Mouse (Mus musculus) embryonic stem cell, embryonic (primary cell): ENCODE measurements around the gene Rrp12.

Experiments
- CTCF ChIA-PET, 4 experiments: fragments of 300-600 bp in 2 of 4; fragments of 350-600 bp in 2 of 4; sonication (Branson Sonifier 250); formaldehyde crosslinking; loops; one replicate each; lab custom pipeline; 2022; ENCODE audit warnings: inconsistent platforms in 2 of 4; lab: Charles Lee
- POLR2A ChIA-PET, 4 experiments: fragments of 300-600 bp in 2 of 4; fragments of 350-600 bp in 2 of 4; sonication (Branson Sonifier 250); formaldehyde crosslinking; loops; one replicate each; lab custom pipeline; 2022; ENCODE audit warnings: antibody characterized with exemption in 4 of 4, inconsistent platforms in 1 of 4; lab: Charles Lee

The Rrp12 gene

GRCm38 (mm10) chr19:41846366-41847090 is 49.4 kb downstream of the Rrp12 start:
- POLR2A ChIA-PET, result interaction anchor here in 3 of 4 experiments (0.5 to 2.5 kb wide), 11 partner anchors 11 to 432 kb away, joined by 3 to 14 read pairs (median 5); partner anchors contain the start of genes Ankrd2 (in 1 of the 3), Frat1 (in 1 of the 3) and Pi4k2a (in 1 of the 3)
- CTCF ChIA-PET, result interaction anchor here in 3 of 4 experiments (0.5 to 1.4 kb wide), 5 partner anchors 9 to 581 kb away, joined by 3 to 16 read pairs (median 4); no protein-coding TSS in a partner anchor

- POLR2A ChIA-PET, result interaction anchor here in 2 of 4 experiments (0.6 to 1.7 kb wide), 3 partner anchors 13 to 816 kb away, joined by 3 read pairs; no protein-coding TSS in a partner anchor
- CTCF ChIA-PET, result interaction anchor here in 1 of 4 experiments (0.6 kb wide), 1 partner anchor 89 kb away, joined by 3 read pairs; no protein-coding TSS in a partner anchor
Measured at GRCm38 (mm10) chr19:41844345-41844744, 51.6 kb downstream of the Rrp12 start.

DNA sequence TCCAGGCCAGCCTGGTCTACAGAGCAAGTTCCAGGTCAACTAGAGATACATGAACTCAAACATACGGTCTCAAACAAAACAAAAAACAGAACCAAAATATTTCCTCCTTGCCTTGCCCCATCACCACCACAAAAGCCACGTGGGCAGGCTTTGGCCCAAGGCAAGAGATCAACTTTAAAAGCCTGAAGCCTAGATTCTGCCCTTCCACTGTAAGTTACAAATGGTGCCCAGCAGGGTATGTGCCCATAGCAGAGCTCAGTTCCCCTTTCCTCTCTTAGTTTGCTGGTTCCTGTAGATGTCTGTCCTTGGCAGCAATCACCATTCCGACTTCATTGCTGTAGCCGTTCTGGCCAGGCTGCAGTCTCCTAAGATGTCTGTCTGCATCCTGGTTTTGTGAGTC is 53.3 kb downstream of the Rrp12 start:
- CTCF ChIA-PET, result no interaction called here
- POLR2A ChIA-PET, result interaction anchor here in 3 of 4 experiments (0.9 to 1.7 kb wide), 3 partner anchors 9 to 14 kb away, joined by 3 to 7 read pairs (median 5); no protein-coding TSS in a partner anchor

DNA sequence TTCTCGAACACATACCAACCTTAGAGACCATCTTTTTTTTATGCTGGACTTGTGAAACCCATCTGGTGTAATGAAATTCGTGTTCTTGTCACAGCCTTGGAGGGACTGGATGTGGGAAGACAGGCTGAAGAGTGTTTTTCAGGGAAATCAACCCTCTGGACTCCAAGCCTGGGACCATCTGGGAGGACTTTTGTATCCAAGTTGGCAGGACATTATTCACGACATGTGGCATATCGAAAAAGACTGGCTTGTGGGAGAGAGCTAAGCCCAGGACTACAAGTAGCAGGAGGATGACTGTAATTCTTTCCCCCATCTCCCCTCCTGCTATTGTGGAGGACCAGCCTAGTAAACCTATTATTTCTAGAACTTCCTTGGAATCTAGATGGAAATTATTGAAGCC is 53.8 kb downstream of the Rrp12 start:
- ChIA-PET POLR2A (interaction anchor here in 2 of 4 experiments (0.9 to 1.4 kb wide), 2 partner anchors 9 kb away, joined by 5 to 7 read pairs; no protein-coding TSS in a partner anchor), CTCF (no interaction called here)

GRCm38 (mm10) chr19:41841105-41841750 is 54.7 kb downstream of the Rrp12 start:
- POLR2A ChIA-PET, result no interaction called here
- CTCF ChIA-PET, result no interaction called here

DNA sequence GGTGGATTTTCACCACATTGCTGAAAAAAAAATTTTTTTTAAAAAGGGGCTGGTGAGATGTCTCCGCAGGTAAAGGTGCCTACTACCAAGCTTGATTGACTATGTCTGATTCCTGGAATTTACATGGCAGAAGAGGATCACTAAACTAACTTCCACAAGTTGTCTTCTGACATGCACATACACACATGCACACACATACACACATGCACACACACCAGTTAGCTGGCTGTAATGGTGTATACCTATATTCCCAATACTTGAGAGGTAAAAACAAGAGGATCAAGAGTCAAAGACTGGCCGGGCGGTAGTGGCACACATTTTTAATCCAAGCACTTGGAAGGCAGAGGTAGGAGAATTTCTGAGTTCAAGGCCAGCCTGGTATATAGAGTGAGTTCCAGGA is 56.3 kb downstream of the Rrp12 start:
- CTCF ChIA-PET, result interaction anchor here in 1 of 4 experiments (1.2 kb wide), 1 partner anchor 9 kb away, joined by 3 read pairs; no protein-coding TSS in a partner anchor
- POLR2A ChIA-PET, result interaction anchor here in 2 of 4 experiments (0.6 to 1.1 kb wide), 2 partner anchors 19 to 1779 kb away, joined by 3 to 4 read pairs; no protein-coding TSS in a partner anchor

GRCm38 (mm10) chr19:41838808-41839207 is 57.2 kb downstream of the Rrp12 start:
- POLR2A ChIA-PET, result no interaction called here
- CTCF ChIA-PET, result interaction anchor here in 1 of 4 experiments (0.6 kb wide), 1 partner anchor 16 kb away, joined by 3 read pairs; no protein-coding TSS in a partner anchor

DNA sequence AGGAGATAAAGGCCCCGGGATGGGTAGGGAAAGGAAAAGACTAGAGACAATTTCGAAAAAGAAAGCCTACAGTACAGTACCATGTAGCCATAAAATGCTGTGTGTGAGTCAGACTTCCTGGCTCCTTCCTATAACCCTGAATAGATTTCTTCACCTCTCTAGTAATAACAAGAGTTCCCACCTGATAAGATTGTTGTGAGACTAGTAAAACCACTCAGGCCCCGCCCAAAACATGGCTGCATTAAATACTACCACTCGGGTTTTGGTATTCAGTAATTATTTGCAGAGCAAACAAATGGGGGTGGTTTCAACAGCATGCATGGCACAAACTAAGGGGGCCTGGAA is 58.1 kb downstream of the Rrp12 start:
- POLR2A ChIA-PET, result no interaction called here
- CTCF ChIA-PET, result interaction anchor here in 1 of 4 experiments (0.5 kb wide), 1 partner anchor 9 kb away, joined by 3 read pairs; no protein-coding TSS in a partner anchor

DNA sequence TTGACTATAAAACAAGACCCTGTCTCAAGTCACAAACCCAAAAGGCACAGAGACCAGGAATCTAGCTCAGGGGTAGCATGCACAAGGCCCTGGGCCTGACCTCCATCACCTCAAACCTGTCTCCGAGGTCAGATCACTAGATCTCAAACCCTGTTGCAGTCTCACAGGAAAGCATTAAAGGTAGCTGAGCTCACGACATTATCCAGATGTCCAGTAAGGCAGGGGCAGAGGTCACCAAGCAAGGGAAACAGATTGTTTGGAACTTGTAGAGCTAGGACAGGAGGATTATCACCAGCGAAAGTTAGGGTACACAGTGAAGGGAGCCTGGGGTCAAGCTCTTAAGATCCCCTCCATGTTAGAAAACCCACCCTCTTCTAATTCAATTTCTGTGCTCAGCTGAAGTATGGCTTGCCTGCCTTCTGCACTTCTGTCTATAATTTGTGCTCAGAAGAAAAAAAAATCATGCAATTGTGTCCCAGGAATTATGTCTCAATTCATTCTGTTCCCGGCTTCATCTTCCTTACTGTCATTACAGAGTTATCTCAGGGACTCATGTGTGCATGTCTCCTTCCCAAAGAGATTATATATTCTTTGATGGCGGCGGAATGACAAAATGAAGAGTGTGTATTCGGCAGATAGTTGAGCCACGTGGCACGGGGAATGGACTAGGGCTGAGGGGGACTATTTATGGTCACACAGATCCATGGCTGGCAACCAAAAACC is 58.6 kb downstream of the Rrp12 start:
- ChIA-PET CTCF (interaction anchor here in 2 of 4 experiments (0.5 to 0.7 kb wide), 4 partner anchors 9 to 117 kb away, joined by 3 to 24 read pairs (median 4); no protein-coding TSS in a partner anchor), POLR2A (interaction anchor here in 1 of 4 experiments (1.1 to 2.2 kb wide), 2 partner anchors 10 to 35 kb away, joined by 3 to 5 read pairs; partner anchors contain the start of gene Frat2)

GRCm38 (mm10) chr19:41836719-41837118 is 59.3 kb downstream of the Rrp12 start:
- CTCF ChIA-PET, result interaction anchor here in 1 of 4 experiments (0.6 to 0.7 kb wide), 2 partner anchors 17 to 95 kb away, joined by 4 to 24 read pairs; no protein-coding TSS in a partner anchor

DNA sequence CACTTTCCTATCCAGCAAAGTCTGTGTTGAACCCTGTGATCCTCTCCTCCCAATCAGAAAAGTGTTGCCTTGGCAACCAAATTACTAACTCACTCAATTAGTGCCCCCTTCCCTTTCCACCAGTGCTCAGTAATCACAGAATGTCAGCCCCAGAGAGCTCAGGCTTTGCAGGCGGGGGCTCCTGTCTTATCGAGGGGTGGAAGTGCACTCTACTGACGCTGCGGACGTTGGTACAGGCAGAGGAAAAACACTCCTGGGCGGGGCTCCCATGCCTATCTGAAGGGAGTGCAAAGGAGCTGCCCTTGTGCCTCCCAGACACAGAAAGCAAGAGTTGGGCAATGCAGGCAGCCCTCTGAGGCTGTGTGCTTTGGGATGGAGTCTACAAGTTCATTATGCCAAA is 60.2 kb downstream of the Rrp12 start:
- ChIA-PET POLR2A (interaction anchor here in 1 of 4 experiments (0.6 to 2.2 kb wide), 4 partner anchors 12 to 649 kb away, joined by 3 to 5 read pairs (median 4); partner anchors contain the start of gene Frat2), CTCF (interaction anchor here in 2 of 4 experiments (0.6 to 0.8 kb wide), 2 partner anchors 33 to 518 kb away, joined by 3 to 4 read pairs; no protein-coding TSS in a partner anchor)

More at GRCm38 (mm10) chr19:41836719-41837118, 59.3 kb downstream of the Rrp12 start:
- POLR2A ChIA-PET, result interaction anchor here in 2 of 4 experiments (0.6 to 2.2 kb wide), 4 partner anchors 11 to 598 kb away, joined by 3 to 5 read pairs (median 3); partner anchors contain the start of gene Frat2 (in 1 of the 2)

- ChIA-PET POLR2A (interaction anchor here in 1 of 4 experiments (0.6 to 2.2 kb wide), 4 partner anchors 12 to 246 kb away, joined by 3 to 5 read pairs (median 4); partner anchors contain the start of gene Frat2), CTCF (interaction anchor here in 1 of 4 experiments (0.6 kb wide), 1 partner anchor 518 kb away, joined by 4 read pairs; no protein-coding TSS in a partner anchor)
Measured at GRCm38 (mm10) chr19:41835407-41835806, 60.6 kb downstream of the Rrp12 start.

DNA sequence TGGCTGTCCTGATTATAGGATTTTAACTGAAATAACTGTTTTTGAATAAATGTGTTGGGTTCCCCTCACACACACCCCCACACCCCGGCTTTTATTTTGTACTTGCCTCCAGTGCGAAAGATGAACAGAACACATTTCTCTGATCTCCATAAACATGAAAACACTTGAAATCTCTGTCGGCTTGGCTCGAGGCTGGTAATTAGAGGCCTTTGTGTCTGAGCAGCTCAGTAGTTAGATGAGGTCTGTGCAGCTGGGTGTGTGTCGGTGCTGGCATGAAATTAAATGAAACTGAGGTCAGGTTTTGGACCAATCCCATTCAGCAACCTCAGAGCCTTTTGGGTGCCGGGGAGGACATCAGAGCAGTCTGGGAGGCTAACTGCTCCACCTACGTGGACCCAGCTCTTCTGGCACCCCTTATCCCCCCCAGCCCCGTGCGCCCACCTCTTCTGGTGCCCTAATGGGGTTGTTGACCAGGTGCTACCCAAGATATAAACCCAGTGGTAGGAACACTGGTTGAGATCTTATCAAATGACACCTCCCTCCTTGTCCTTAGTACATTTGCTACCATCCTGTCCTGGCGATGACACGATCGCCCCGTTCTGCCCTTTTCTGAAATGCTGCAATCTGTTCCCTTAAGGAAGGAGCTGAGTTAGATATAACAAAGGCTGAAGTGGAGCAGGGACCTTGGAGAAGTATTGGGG is 63.3 kb downstream of the Rrp12 start:
- CTCF ChIA-PET, result interaction anchor here in 1 of 4 experiments (2.0 kb wide), 1 partner anchor 29 kb away, joined by 5 read pairs; no protein-coding TSS in a partner anchor
- POLR2A ChIA-PET, result interaction anchor here in 2 of 4 experiments (0.8 to 2.8 kb wide), 6 partner anchors 10 to 44 kb away, joined by 4 to 10 read pairs (median 6); partner anchors contain the start of gene Frat2 (in 1 of the 2)

- ChIA-PET CTCF (interaction anchor here in 1 of 4 experiments (2.0 kb wide), 1 partner anchor 29 kb away, joined by 5 read pairs; no protein-coding TSS in a partner anchor), POLR2A (interaction anchor here in 3 of 4 experiments (0.6 to 2.8 kb wide), 9 partner anchors 8 to 214 kb away, joined by 3 to 10 read pairs (median 5); partner anchors contain the start of genes Frat2 (in 1 of the 3), Hoga1 (in 1 of the 3) and Pgam1 (in 1 of the 3))
Measured at GRCm38 (mm10) chr19:41831718-41832391, 64.1 kb downstream of the Rrp12 start.

- POLR2A ChIA-PET, result interaction anchor here in 3 of 4 experiments (0.6 to 2.8 kb wide), 18 partner anchors 9 to 431 kb away, joined by 3 to 16 read pairs (median 5); partner anchors contain the start of genes Frat2 (in 2 of the 3), Arhgap19 (in 1 of the 3) and Hoga1 (in 1 of the 3)
- CTCF ChIA-PET, result interaction anchor here in 2 of 4 experiments (1.0 to 1.4 kb wide), 2 partner anchors 28 to 70 kb away, joined by 3 to 5 read pairs; no protein-coding TSS in a partner anchor
Measured at GRCm38 (mm10) chr19:41831101-41831570, 64.8 kb downstream of the Rrp12 start.
